Mouse (Mus musculus) brown adipose tissue, adult 24 weeks (tissue): ENCODE data around the gene Pam. TPM values are rescaled to one million over a fixed set of nuclear protein-coding genes. Genes with fewer than 3 reads are reported as not detected.
"Not testable (repeated sequence)": the region's sequence is repeated elsewhere in the genome, so short reads cannot be mapped to it uniquely, and the experiment has no call there.

Source experiments
- H3K27ac ChIP-seq: fragments of 200-500 bp; replicated peaks from 2 replicates; pipeline ENCODE4 v1.5.1; 2012; ENCODE audit warnings: low read depth, mild to moderate bottlenecking, low read length
- H3K4me1 ChIP-seq: fragments of 200-500 bp; 2 replicates; pipeline ENCODE4 v1.6.1; 2012; ENCODE audit warnings: low read length, mixed read lengths; ENCODE audit not compliant: control insufficient read depth, insufficient read depth, insufficient read length
- H3K4me3 ChIP-seq: fragments of 200-500 bp; 2 replicates; pipeline ENCODE4 v1.5.1; 2012; ENCODE audit warnings: low read depth, mild to moderate bottlenecking, low read length, moderate library complexity; ENCODE audit not compliant: insufficient read depth
- polyA plus RNA-seq: library from polyadenylated mRNA; stranded (reverse); fragments of >200 nt; gene quantifications from 2 replicates; pipeline ENCODE4 v1.2.4, GENCODE M21; 2012; ENCODE audit not compliant: missing spikeins, insufficient read depth, insufficient read length

The Pam gene
- polyA plus RNA-seq, 1 experiment: 18.2 TPM

DNA sequence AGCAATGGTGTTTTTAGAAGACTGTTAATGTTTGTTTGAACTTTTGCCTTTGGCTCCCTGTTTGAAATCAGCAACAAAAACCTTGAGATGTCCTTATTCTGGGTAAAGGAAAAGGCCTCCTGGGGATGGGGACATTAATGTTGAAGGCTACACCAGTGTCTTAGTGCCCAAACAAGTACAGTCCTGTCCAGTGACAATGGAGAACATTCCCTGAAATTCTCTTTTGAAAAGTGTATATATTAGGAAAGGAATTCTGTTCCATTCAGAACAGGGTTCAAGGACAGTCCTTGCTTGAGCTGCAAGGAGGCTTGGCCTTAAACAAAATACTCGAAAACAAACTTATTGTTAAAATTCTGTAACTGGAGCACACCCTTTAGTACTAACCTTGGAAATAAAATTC is 116.0 kb downstream of the Pam start:
- H3K27ac ChIP-seq: no peak overlapping the region
- no peak overlapping the region for H3K4me3 ChIP-seq
- no peaks in the 10 kb centered on the region for H3K4me1 ChIP-seq

DNA sequence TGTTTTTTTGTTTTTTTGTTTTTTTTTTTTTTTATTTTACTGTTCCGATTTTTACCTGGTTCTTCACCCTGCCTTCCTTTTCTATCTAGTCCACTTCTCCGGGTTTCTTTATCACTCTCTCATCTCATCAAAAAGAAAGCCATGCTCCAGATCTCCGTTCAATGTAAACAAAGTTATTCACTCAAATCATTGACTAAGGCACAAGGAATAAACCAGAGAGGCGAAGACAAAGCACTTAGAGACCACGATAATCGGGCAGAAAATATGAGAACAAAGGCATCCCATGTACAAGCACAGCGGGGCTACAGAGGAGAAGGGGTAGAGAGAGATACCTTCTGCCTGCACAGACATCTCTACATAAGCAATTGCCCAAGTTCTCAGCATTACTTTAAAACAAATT is 117.9 kb downstream of the Pam start:
- H3K4me3 ChIP-seq: peak overlapping the region; percentile 81; the same call in 1 of the 2 replicates
- no peaks in the 10 kb centered on the region for H3K4me1 ChIP-seq
- no peak overlapping the region for H3K27ac ChIP-seq

DNA sequence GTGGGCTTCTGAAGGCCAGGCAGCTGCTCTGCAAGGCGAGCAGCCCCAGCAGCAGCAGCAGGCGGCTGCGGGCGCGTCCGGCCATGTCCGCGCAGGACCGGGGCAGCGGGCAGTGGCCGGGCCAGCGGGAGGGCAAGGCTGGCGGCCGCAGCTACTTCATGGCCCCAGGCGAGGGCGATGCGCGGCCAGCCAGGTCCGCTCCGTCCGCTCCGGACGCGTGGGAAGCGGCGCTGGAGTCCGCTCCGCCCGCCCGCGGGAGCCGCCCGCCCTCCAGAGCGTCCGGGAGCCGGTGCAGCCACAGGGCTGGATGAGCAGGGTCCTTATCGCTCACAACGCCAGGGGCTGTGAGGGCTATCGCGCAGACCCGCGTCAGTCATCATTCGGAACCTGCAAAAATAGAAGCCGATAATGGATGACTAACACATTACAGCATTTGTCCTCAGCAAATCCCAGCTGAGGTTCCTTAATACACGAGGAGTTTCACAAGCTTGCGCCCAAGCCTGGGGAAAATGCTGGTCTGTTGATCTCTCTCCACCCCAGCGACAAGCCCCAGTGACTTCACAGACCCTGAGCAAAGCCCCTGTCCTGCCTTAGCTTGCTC is 118.5 kb downstream of the Pam start:
- Histone ChIP-seq H3K27ac (0 out of 2 replicates have a peak overlapping the region, but pooled peaks have one; percentile 31), H3K4me1 (no peaks in the 10 kb centered on the region), H3K4me3 (peak overlapping the region; percentile 81)

GRCm38 (mm10) chr1:97976072-97976471 is 119.4 kb downstream of the Pam start:
- Histone ChIP-seq H3K4me3 (peak overlapping the region; percentile 81; the same call in 1 of the 2 replicates), H3K27ac (no peak overlapping the region), H3K4me1 (no peaks in the 10 kb centered on the region)

DNA sequence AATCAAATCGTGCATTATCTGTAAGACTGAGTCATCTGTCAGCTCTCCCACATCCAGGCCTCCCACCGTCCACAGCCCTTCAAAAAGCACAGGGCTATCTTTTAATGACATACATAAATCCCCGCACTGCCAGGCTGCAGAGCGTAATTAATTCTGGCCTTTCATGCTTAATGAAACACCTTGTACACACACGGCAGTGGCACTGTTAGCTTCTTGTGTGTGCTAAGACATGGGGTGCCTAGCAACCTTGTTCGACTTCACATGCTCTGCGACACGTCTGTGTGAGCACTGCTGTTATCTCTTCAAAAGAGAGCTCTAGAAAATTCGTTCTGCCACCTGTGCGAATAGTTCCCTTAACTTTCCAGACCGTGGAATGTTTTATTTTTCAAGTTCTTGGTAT is 120.5 kb downstream of the Pam start:
- H3K4me1 ChIP-seq: no peaks in the 10 kb centered on the region
- no peak overlapping the region for H3K4me3 ChIP-seq
- H3K27ac ChIP-seq: no peak overlapping the region

DNA sequence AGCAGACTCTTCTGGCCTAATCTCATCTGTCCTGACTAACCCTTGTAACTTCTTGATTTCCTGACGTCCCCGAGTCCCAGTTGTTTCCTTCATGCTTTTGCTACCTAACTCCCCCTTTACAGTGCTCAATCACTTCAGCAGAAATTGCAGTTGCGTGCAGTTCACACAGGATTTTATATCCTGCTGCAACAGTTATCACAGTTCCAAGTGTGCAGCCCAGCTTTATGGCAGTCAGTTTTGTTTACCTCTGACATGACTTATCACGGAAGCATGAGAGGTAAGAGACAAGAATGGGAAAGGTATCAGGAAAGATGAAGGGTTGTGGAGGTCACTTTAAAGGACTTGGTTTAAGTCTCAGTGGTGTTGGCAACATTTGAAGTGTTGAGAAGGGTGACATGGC is 125.7 kb downstream of the Pam start:
- H3K4me3 ChIP-seq: no peak overlapping the region
- no peak overlapping the region for H3K27ac ChIP-seq
- no peaks in the 10 kb centered on the region for H3K4me1 ChIP-seq

- H3K27ac ChIP-seq: no peak overlapping the region
- no peak overlapping the region for H3K4me3 ChIP-seq
- H3K4me1 ChIP-seq: no peaks in the 10 kb centered on the region
Observed at GRCm38 (mm10) chr1:97963711-97964110, 131.7 kb downstream of the Pam start.

- no peak overlapping the region for H3K27ac ChIP-seq
- no peak overlapping the region for H3K4me3 ChIP-seq
- H3K4me1 ChIP-seq: peaks cover 3% of the 10 kb centered on the region
Observed at GRCm38 (mm10) chr1:97962134-97962533, 133.3 kb downstream of the Pam start.

GRCm38 (mm10) chr1:97960681-97961080 is 134.8 kb downstream of the Pam start:
- Histone ChIP-seq H3K4me1 (peaks cover 3% of the 10 kb centered on the region), H3K4me3 (no peak overlapping the region), H3K27ac (no peak overlapping the region)

GRCm38 (mm10) chr1:97960124-97960523 is 135.3 kb downstream of the Pam start:
- H3K27ac ChIP-seq: no peak overlapping the region

GRCm38 (mm10) chr1:97958759-97959158 is 136.7 kb downstream of the Pam start:
- H3K4me3 ChIP-seq: no peak overlapping the region
- H3K4me1 ChIP-seq: peaks cover 3% of the 10 kb centered on the region
- no peak overlapping the region for H3K27ac ChIP-seq

More at GRCm38 (mm10) chr1:97960124-97960523, 135.3 kb downstream of the Pam start:
- Histone ChIP-seq H3K4me1 (peaks cover 3% of the 10 kb centered on the region), H3K4me3 (no peak overlapping the region)

DNA sequence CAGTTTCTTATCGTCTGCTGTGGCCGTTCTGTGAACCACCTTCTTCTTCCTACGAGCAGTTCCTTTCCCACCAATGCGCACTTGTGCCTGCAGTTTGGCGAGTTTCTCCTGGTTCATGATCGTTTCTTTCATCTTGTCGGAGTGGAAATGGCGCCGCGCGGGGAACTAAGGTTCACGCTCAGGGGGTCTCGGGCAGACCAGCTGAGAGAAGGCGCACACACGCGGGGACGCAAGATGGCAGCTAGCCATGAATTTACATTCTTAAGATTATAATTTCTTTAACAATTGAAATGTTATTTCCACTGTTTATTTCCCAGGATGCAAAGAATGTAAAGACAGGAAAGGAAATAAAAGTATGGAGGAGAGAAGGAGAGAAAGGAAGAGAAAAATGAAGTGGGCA is 146.2 kb downstream of the Pam start:
- H3K27ac ChIP-seq, H3K4me3 ChIP-seq, H3K4me1 ChIP-seq: not testable (repeated sequence)

GRCm38 (mm10) chr1:97947100-97947499 is 148.3 kb downstream of the Pam start:
- no peak overlapping the region for H3K27ac ChIP-seq
- H3K4me1 ChIP-seq: no peaks in the 10 kb centered on the region
- no peak overlapping the region for H3K4me3 ChIP-seq

- Histone ChIP-seq H3K4me3 (no peak overlapping the region), H3K4me1 (no peaks in the 10 kb centered on the region), H3K27ac (no peak overlapping the region)
Observed at GRCm38 (mm10) chr1:97943908-97944608, 151.4 kb downstream of the Pam start.

DNA sequence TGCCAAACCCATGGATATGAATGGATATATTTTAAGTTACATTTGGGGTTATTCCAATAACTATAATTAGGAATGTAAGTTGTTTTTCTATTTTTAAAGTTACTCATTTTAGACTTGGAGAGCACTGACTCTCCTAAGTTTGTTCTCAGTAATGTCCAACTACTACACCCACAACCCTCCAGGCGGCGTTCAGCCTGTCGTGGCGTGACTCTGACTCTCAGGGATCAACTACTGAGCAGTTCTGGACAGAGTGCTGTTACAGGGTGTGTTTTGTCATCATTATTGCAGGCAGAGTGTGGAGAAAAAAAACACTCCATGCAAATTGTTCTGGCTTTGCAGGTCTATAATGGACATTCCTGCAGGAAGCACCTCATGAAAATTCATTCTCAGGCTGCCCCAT is 152.0 kb downstream of the Pam start:
- Histone ChIP-seq H3K27ac (no peak overlapping the region), H3K4me3 (no peak overlapping the region), H3K4me1 (no peaks in the 10 kb centered on the region)

- Histone ChIP-seq H3K4me1 (no peaks in the 10 kb centered on the region), H3K4me3 (no peak overlapping the region), H3K27ac (no peak overlapping the region)
Observed at GRCm38 (mm10) chr1:97942966-97943365, 152.5 kb downstream of the Pam start.
